Mouse (Mus musculus) forebrain, embryonic 15.5 days (tissue): ENCODE measurements around the gene Gm6205. TPM values are rescaled to one million over a fixed set of nuclear protein-coding genes. Genes with fewer than 3 reads are reported as not detected.
"Not testable (repeated sequence)": the region's sequence is repeated elsewhere in the genome, so short reads cannot be mapped to it uniquely, and the experiment has no call there.

ENCODE experiments used
- ATAC-seq: fragments of 200-750 bp; cut with Nextera tagmentation; replicated peaks from 2 replicates; pipeline ENCODE4 v1.8.0; 2017; ENCODE audit warnings: mild to moderate bottlenecking, moderate TSS enrichment, moderate library complexity
- H3K27ac ChIP-seq: fragments of 300-500 bp; sonication (generic); replicated peaks from 2 replicates; pipeline ENCODE4 v1.5.1; 2015; ENCODE audit warnings: mild to moderate bottlenecking, inconsistent platforms
- H3K27me3 ChIP-seq: fragments of 300-500 bp; sonication (generic); 2 replicates; pipeline ENCODE4 v1.6.1; 2015; ENCODE audit warnings: inconsistent platforms
- H3K36me3 ChIP-seq: fragments of 300-500 bp; sonication (generic); 2 replicates; pipeline ENCODE4 v1.6.1; 2015; ENCODE audit warnings: mild to moderate bottlenecking, inconsistent platforms
- H3K4me1 ChIP-seq: fragments of 300-500 bp; sonication (generic); 2 replicates; pipeline ENCODE4 v1.6.1; 2015; ENCODE audit warnings: inconsistent platforms
- H3K4me2 ChIP-seq: fragments of 300-500 bp; sonication (generic); replicated peaks from 2 replicates; pipeline ENCODE4 v1.6.1; 2015; ENCODE audit warnings: mild to moderate bottlenecking, inconsistent platforms
- H3K4me3 ChIP-seq: fragments of 300-500 bp; sonication (generic); 2 replicates; pipeline ENCODE4 v1.5.1; 2015; ENCODE audit warnings: mild to moderate bottlenecking, inconsistent platforms
- H3K9ac ChIP-seq: fragments of 300-500 bp; sonication (generic); replicated peaks from 2 replicates; pipeline ENCODE4 v1.6.1; 2015; ENCODE audit warnings: mild to moderate bottlenecking, inconsistent platforms
- H3K9me3 ChIP-seq: fragments of 300-500 bp; sonication (generic); 2 replicates; pipeline ENCODE4 v1.6.1; 2016; ENCODE audit warnings: inconsistent platforms
- WGBS: fragments of 180-500 bp; shearing (Covaris S2); methylation state at CpG from one replicate; pipeline ENCODE4 v1.1.7; 2015; ENCODE audit warnings: mixed read lengths; 5-methylcytosine and 5-hydroxymethylcytosine counted together
- polyA plus RNA-seq: library from polyadenylated mRNA; unstranded; fragments of >200 nt; fragmentation: Nextera tagmentation; extraction: Ambion mirVana; gene quantifications from 2 replicates; pipeline ENCODE4 v1.2.1, GENCODE M21; 2015

Gm6205 gene
- not detected in 2 replicates for polyA plus RNA-seq

DNA sequence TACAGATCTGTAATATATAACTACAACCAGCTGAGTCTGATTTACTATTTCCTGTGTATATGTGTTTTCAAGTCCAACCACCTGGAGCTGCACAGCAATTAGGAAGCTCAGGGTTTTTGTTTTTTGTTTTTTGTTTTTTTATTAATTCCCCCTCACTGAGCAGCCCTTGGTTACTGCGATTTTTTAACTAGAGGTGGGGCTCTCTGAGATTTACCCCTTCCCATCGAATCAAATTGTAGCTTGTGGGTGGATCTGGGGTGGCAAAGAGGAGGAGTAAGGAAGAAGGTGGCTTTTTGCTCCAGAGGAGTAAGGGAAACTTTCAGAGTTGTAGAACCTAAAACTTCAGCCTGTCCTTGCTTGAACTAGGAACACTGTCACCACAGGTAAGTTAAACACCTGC is at the start of gene Gm6205:
Gene Gm6205 (plus strand): TSS at position 301 of the 400 bp plus-strand sequence.
- ATAC-seq, H3K4me2 ChIP-seq, H3K4me1 ChIP-seq, H3K36me3 ChIP-seq, H3K9ac ChIP-seq, H3K9me3 ChIP-seq, H3K27me3 ChIP-seq, H3K4me3 ChIP-seq, H3K27ac ChIP-seq: not testable (repeated sequence)
- WGBS, result no CpG with 5 or more reads among the region's 2 CpGs

DNA sequence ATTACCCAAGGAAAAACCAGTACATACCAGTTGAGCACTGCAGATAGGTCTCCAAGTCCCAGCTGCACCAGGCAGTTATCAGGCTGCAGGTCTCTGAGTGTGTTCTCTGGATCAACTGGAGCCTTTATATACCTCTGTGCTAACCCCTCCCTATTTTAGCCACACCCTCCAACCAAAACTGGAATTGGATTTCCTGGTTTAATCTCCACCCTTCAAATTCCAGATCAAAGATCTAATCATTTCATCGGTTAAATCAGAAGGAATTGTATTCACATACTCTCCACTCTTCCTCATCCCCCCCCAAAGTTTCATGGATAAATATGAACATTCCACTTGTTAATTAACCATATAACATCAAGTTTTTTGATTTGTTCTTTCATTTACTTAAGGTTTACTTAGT is 31.9 kb upstream of the Gm6205 start, which contains the start of gene Gm3147:
Gene Gm3147 (minus strand): TSS at position 101 of the 400 bp plus-strand sequence.
- H3K4me3 ChIP-seq, H3K27me3 ChIP-seq, ATAC-seq, H3K9ac ChIP-seq, H3K27ac ChIP-seq, H3K36me3 ChIP-seq, H3K4me2 ChIP-seq, H3K4me1 ChIP-seq, H3K9me3 ChIP-seq: not testable (repeated sequence)
- WGBS, result no CpG with 5 or more reads among the region's 1 CpGs

DNA sequence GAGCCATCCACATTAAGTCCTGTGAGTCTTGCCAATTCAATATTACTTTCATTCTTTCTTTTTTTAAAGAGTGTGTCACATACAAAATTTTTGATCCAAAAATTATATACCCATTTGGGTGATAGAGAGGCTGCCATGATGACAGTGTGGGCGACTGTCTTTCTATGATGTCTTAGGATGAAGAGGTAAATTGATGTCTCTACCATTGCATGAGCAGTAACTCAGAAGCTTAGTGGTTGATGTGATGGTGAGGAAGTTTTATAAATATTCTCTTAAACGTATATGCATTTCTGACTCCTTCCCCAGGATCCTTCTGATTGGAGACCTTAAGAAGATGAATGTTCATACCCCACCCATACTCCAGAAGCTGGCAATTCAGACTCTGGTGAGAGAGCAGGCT is 24.5 kb upstream of the Gm6205 start, which contains the start of gene Gm6509:
Gene Gm6509 (plus strand): TSS at position 301 of the 400 bp plus-strand sequence.
- H3K4me3 ChIP-seq, H3K9me3 ChIP-seq, H3K4me1 ChIP-seq, H3K27me3 ChIP-seq, ATAC-seq, H3K27ac ChIP-seq, H3K36me3 ChIP-seq, H3K9ac ChIP-seq, H3K4me2 ChIP-seq: not testable (repeated sequence)
- 83% methylated on average over 1 of the region's 2 CpGs for WGBS

Other genes starting within 250 kb of the Gm6205 start
- not detected in 2 replicates for gene Gm7682, start 202.6 kb upstream of the Gm6205 start, polyA plus RNA-seq
- not detected in 2 replicates for gene Gm3139, start 122.1 kb upstream of the Gm6205 start, polyA plus RNA-seq
- not detected in 2 replicates for gene Gm3147, start 32.0 kb upstream of the Gm6205 start, polyA plus RNA-seq
- gene Gm6509, start 24.4 kb upstream of the Gm6205 start, polyA plus RNA-seq, result not detected in 2 replicates
- gene Gm3183, start 217.1 kb downstream of the Gm6205 start, polyA plus RNA-seq, result not detected in 2 replicates